Mouse (Mus musculus): ENCODE results near the gene Scamp3. TPM values are rescaled to one million over a fixed set of nuclear protein-coding genes. Genes with fewer than 3 reads are reported as not detected.
"Not testable (repeated sequence)": the region's sequence is repeated elsewhere in the genome, so short reads cannot be mapped to it uniquely, and the experiment has no call there.

The Scamp3 gene
- polyA plus RNA-seq, 1 experiment from 2014 or later: 74.8 TPM

DNA sequence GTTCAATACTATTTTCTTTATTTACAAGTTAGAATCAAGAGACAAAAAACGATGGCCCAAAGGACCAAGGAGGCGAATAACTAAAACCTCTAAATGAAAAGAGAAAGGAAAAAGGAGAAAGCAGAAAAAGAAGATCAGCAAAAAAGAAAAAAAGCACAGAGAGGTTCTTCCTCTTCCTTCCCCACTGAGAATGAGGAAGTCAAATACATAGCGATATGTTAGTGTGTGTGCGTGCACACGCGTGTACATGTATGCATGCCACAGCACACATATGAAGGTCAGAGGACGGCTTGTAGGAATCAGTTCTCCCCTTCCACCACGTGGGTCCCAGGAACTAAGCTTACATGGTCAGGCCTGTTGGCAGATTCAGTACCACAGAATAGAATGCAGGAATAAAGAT lies 20.3 kb upstream of the Scamp3 start:
- Histone ChIP-seq H3K4me3 (ENCODE audit: control insufficient read depth in 1 of 2, insufficient read depth in 1 of 2, low read depth in 1 of 2, low read length in 2 of 2) (no peak overlapping the region), H3K27ac (replicated peaks in 1 of 2; ENCODE audit: control insufficient read depth in 1 of 2, insufficient read depth in 1 of 2, low read depth in 2 of 2, low read length in 2 of 2) (no peak overlapping the region), H3K9me3 (ENCODE audit: control insufficient read depth, low read length) (no peaks in the 10 kb centered on the region), H3K4me1 (ENCODE audit: control insufficient read depth in 2 of 2, insufficient read depth in 2 of 2, low read length in 2 of 2) (peaks cover 0 to 5% of the 10 kb centered on the region in 2 experiments; a peak in 1 of 4 replicates), H3K9ac (ENCODE audit: low read length) (no peak overlapping the region), H3K4me2 (ENCODE audit: low read length) (no peak overlapping the region), H3K36me3 (ENCODE audit: control insufficient read depth, insufficient read depth, low read length) (no peaks in the 10 kb centered on the region), H3K27me3 (ENCODE audit: control insufficient read depth, insufficient read depth, low read length) (peaks cover 25% of the 10 kb centered on the region)
- WGBS: 76% methylated on average over 8 of the region's 8 CpGs
- no peak for ATAC-seq (ENCODE audit: insufficient number of reproducible peaks, insufficient read depth, low FRiP score, low read depth)

- no peak overlapping the region for H3K4me2 ChIP-seq (ENCODE audit: low read length)
- peaks cover under 1 to 6% of the 10 kb centered on the region in 2 experiments for H3K4me1 ChIP-seq (ENCODE audit: control insufficient read depth in 2 of 2, insufficient read depth in 2 of 2, low read length in 2 of 2)
- WGBS: 13% methylated on average over 7 of the region's 7 CpGs
- no peak for ATAC-seq (ENCODE audit: insufficient number of reproducible peaks, insufficient read depth, low FRiP score, low read depth)
- H3K27ac ChIP-seq (replicated peaks in 1 of 2; ENCODE audit: control insufficient read depth in 1 of 2, insufficient read depth in 1 of 2, low read depth in 2 of 2, low read length in 2 of 2): no peak overlapping the region
- H3K9me3 ChIP-seq (ENCODE audit: control insufficient read depth, low read length): no peaks in the 10 kb centered on the region
- no peak overlapping the region for H3K9ac ChIP-seq (ENCODE audit: low read length)
- no peaks in the 10 kb centered on the region for H3K36me3 ChIP-seq (ENCODE audit: control insufficient read depth, insufficient read depth, low read length)
- H3K4me3 ChIP-seq (ENCODE audit: control insufficient read depth in 1 of 2, insufficient read depth in 1 of 2, low read depth in 1 of 2, low read length in 2 of 2): no peak overlapping the region
- H3K27me3 ChIP-seq (ENCODE audit: control insufficient read depth, insufficient read depth, low read length): peaks cover 16% of the 10 kb centered on the region
These were observed 18.6 kb upstream of the Scamp3 start for GRCm38 (mm10) chr3:89158651-89159050.

DNA sequence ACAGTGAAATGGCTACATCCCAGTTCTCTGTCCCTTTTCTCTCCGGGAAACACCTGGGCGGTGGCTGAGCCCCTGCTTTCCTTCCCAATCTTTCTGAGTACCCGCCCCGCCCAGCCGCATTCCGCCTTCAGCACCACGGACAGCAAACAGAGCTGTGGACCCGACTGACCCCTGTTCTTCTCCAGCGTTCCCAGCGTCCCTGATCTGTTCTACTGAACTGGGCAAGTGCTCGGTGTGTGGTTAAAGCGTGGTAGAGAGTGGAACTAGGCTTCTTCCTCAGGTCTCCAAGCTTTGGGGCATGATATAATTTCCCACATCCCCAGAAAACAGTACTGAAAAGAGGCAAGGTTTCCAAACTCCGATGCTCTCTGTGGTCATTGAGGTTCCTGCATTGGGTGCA lies 18.1 kb upstream of the Scamp3 start:
- ATAC-seq (ENCODE audit: insufficient number of reproducible peaks, insufficient read depth, low FRiP score, low read depth): no peak
- H3K9me3 ChIP-seq (ENCODE audit: control insufficient read depth, low read length): no peaks in the 10 kb centered on the region
- WGBS: under 1% methylated on average over 13 of the region's 13 CpGs
- H3K9ac ChIP-seq (ENCODE audit: low read length): no peak overlapping the region
- peaks cover 16% of the 10 kb centered on the region for H3K27me3 ChIP-seq (ENCODE audit: control insufficient read depth, insufficient read depth, low read length)
- H3K4me2 ChIP-seq (ENCODE audit: low read length): peak overlapping the region; percentile 90
- no peaks in the 10 kb centered on the region for H3K36me3 ChIP-seq (ENCODE audit: control insufficient read depth, insufficient read depth, low read length)
- peak overlapping the region; percentile 52 for H3K4me3 ChIP-seq (ENCODE audit: control insufficient read depth in 1 of 2, insufficient read depth in 1 of 2, low read depth in 1 of 2, low read length in 2 of 2)
- peaks cover 2 to 12% of the 10 kb centered on the region in 2 experiments for H3K4me1 ChIP-seq (ENCODE audit: control insufficient read depth in 2 of 2, insufficient read depth in 2 of 2, low read length in 2 of 2)
- no peak overlapping the region for H3K27ac ChIP-seq (replicated peaks in 1 of 2; ENCODE audit: control insufficient read depth in 1 of 2, insufficient read depth in 1 of 2, low read depth in 2 of 2, low read length in 2 of 2)

GRCm38 (mm10) chr3:89159616-89160344 lies 17.5 kb upstream of the Scamp3 start, which contains the start of gene Hcn3:
TSS of gene Hcn3 (minus strand) at chr3:89160196.
- H3K9me3 ChIP-seq (ENCODE audit: control insufficient read depth, low read length): no peaks in the 10 kb centered on the region
- peak within 1 kb of the TSS; percentile 90 for H3K4me2 ChIP-seq (ENCODE audit: low read length)
- peak within 1 kb of the TSS; percentile 53; the same call in 1 of the 2 replicates for H3K9ac ChIP-seq (ENCODE audit: low read length)
- H3K36me3 ChIP-seq (ENCODE audit: control insufficient read depth, insufficient read depth, low read length): no peaks in the 10 kb centered on the region
- H3K27ac ChIP-seq (replicated peaks in 1 of 2; ENCODE audit: control insufficient read depth in 1 of 2, insufficient read depth in 1 of 2, low read depth in 2 of 2, low read length in 2 of 2): no peak within 1 kb of the TSS
- H3K4me1 ChIP-seq (ENCODE audit: control insufficient read depth in 2 of 2, insufficient read depth in 2 of 2, low read length in 2 of 2): peaks cover 2 to 12% of the 10 kb centered on the region in 2 experiments
- H3K4me3 ChIP-seq (ENCODE audit: control insufficient read depth in 1 of 2, insufficient read depth in 1 of 2, low read depth in 1 of 2, low read length in 2 of 2): peak within 1 kb of the TSS; percentile 52
- peak; percentile 57 for ATAC-seq (ENCODE audit: insufficient number of reproducible peaks, insufficient read depth, low FRiP score, low read depth)
- H3K27me3 ChIP-seq (ENCODE audit: control insufficient read depth, insufficient read depth, low read length): peaks cover 16% of the 10 kb centered on the region
- WGBS: under 1% methylated on average over 60 of the region's 66 CpGs

GRCm38 (mm10) chr3:89161207-89161606 lies 16.1 kb upstream of the Scamp3 start:
- ATAC-seq (ENCODE audit: insufficient number of reproducible peaks, insufficient read depth, low FRiP score, low read depth); H3K9ac ChIP-seq (ENCODE audit: low read length); H3K36me3 ChIP-seq (ENCODE audit: control insufficient read depth, insufficient read depth, low read length); H3K4me2 ChIP-seq (ENCODE audit: low read length); H3K9me3 ChIP-seq (ENCODE audit: control insufficient read depth, low read length); H3K4me3 ChIP-seq (ENCODE audit: control insufficient read depth in 1 of 2, insufficient read depth in 1 of 2, low read depth in 1 of 2, low read length in 2 of 2); H3K27ac ChIP-seq (replicated peaks in 1 of 2; ENCODE audit: control insufficient read depth in 1 of 2, insufficient read depth in 1 of 2, low read depth in 2 of 2, low read length in 2 of 2): not testable (repeated sequence)
- Histone ChIP-seq H3K27me3 (ENCODE audit: control insufficient read depth, insufficient read depth, low read length) (peaks cover 16% of the 10 kb centered on the region), H3K4me1 (ENCODE audit: control insufficient read depth in 2 of 2, insufficient read depth in 2 of 2, low read length in 2 of 2) (peaks cover 4 to 22% of the 10 kb centered on the region in 2 experiments)

DNA sequence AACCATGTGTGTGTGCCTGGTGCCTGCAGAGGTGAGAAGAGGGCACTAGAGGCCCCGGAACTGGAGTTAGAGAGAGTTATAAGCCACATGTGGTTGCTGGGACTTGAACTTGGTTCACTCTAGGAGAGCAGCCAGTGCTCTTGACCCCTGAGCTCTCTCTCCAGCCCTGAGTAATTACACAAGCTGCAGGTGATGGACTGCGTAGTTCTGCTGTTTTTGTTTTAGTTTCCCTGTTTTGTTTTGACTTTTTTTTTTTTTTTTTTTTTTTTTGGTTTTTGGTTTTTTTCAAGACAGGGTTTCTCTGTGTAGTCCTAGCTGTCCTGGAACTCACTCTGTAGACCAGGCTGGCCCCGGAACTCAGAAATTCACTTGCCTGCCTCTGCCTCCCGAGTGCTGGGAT lies 15.5 kb upstream of the Scamp3 start:
- Histone ChIP-seq H3K4me3 (ENCODE audit: control insufficient read depth in 1 of 2, insufficient read depth in 1 of 2, low read depth in 1 of 2, low read length in 2 of 2) (no peak overlapping the region), H3K4me1 (ENCODE audit: control insufficient read depth in 2 of 2, insufficient read depth in 2 of 2, low read length in 2 of 2) (peaks cover 4 to 22% of the 10 kb centered on the region in 2 experiments), H3K36me3 (ENCODE audit: control insufficient read depth, insufficient read depth, low read length) (peaks cover 4% of the 10 kb centered on the region; the same call in 1 of the 2 replicates), H3K27ac (replicated peaks in 1 of 2; ENCODE audit: control insufficient read depth in 1 of 2, insufficient read depth in 1 of 2, low read depth in 2 of 2, low read length in 2 of 2) (no peak overlapping the region), H3K27me3 (ENCODE audit: control insufficient read depth, insufficient read depth, low read length) (peaks cover 16% of the 10 kb centered on the region), H3K9me3 (ENCODE audit: control insufficient read depth, low read length) (no peaks in the 10 kb centered on the region), H3K4me2 (ENCODE audit: low read length) (no peak overlapping the region), H3K9ac (ENCODE audit: low read length) (no peak overlapping the region)
- ATAC-seq (ENCODE audit: insufficient number of reproducible peaks, insufficient read depth, low FRiP score, low read depth): no peak
- 78% methylated on average over 4 of the region's 4 CpGs for WGBS

- 64% methylated on average over 1 of the region's 1 CpGs for WGBS
- peaks cover 13% of the 10 kb centered on the region for H3K27me3 ChIP-seq (ENCODE audit: control insufficient read depth, insufficient read depth, low read length)
- H3K27ac ChIP-seq (replicated peaks in 1 of 2; ENCODE audit: control insufficient read depth in 1 of 2, insufficient read depth in 1 of 2, low read depth in 2 of 2, low read length in 2 of 2): no peak overlapping the region
- H3K4me2 ChIP-seq (ENCODE audit: low read length): no peak overlapping the region
- peaks cover 4 to 22% of the 10 kb centered on the region in 2 experiments for H3K4me1 ChIP-seq (ENCODE audit: control insufficient read depth in 2 of 2, insufficient read depth in 2 of 2, low read length in 2 of 2)
- no peak for ATAC-seq (ENCODE audit: insufficient number of reproducible peaks, insufficient read depth, low FRiP score, low read depth)
- peaks cover 17% of the 10 kb centered on the region for H3K36me3 ChIP-seq (ENCODE audit: control insufficient read depth, insufficient read depth, low read length)
- H3K9me3 ChIP-seq (ENCODE audit: control insufficient read depth, low read length): no peaks in the 10 kb centered on the region
- no peak overlapping the region for H3K9ac ChIP-seq (ENCODE audit: low read length)
- no peak overlapping the region for H3K4me3 ChIP-seq (ENCODE audit: control insufficient read depth in 1 of 2, insufficient read depth in 1 of 2, low read depth in 1 of 2, low read length in 2 of 2)
These were observed 14.2 kb upstream of the Scamp3 start for GRCm38 (mm10) chr3:89163123-89163522.
